9 mouse cellular contexts compared by ENCODE assay signal in genomic region chr11:100298274-100299036, GRCm38 (mm10). TPM values are rescaled to one million over a fixed set of nuclear protein-coding genes. Genes with fewer than 3 reads are reported as not detected.
DNase-seq lines count a peak whose midpoint lies in the region; ATAC-seq and TF ChIP-seq lines count a peak whose summit lies in the region.
"Had no signal": no experiment of that assay in that cellular context is flagged by ENCODE, and none has a peak within 500 bp of the region (broad histone marks: within the 10 kb centered on the region; RNA-seq: fewer than 3 reads in every experiment).

No protein-coding gene starts in this region.

- 24% methylated on average over 18 of the region's 18 CpGs for WGBS in forebrain, embryonic 14.5 days
- 13% methylated on average over 18 of the region's 18 CpGs for WGBS in lung, embryonic 15.5 days

- 0 out of 2 replicates have a peak, but pooled peaks have one; percentile 32 for TF ChIP-seq EP300 in ES-Bruce4 (IDR thresholded peaks at IDR 0.05; ENCODE audit: insufficient read depth, low read depth, low read length)

- peak; percentile 78 for ATAC-seq in forebrain, embryonic 14.5 days
- peak; percentile 12; the same call in 1 of the 2 replicates for ATAC-seq in lung, embryonic 15.5 days (ENCODE audit: borderline replicate concordance, extremely low read depth, low FRiP score, low TSS enrichment)

- H3K9me3 ChIP-seq in ES-Bruce4 (replicated peaks; ENCODE audit: control insufficient read depth, insufficient read depth, low read length, poor library complexity, severe bottlenecking): no peaks in the 10 kb centered on the region
- no peaks in the 10 kb centered on the region for H3K9me3 ChIP-seq in forebrain, embryonic 14.5 days (replicated peaks; ENCODE audit: control insufficient read depth, low read length)
- no peaks in the 10 kb centered on the region for H3K9me3 ChIP-seq in lung, embryonic 15.5 days

- peak overlapping the region; percentile 33; the same call in 1 of the 2 replicates for H3K4me2 ChIP-seq in forebrain, embryonic 14.5 days (ENCODE audit: low read length)
- peak overlapping the region; percentile 38 for H3K4me2 ChIP-seq in lung, embryonic 15.5 days

- peak overlapping the region; percentile 30 for H3K4me3 ChIP-seq in ES-Bruce4 (ENCODE audit: low read depth, low read length)
- H3K4me3 ChIP-seq in forebrain, embryonic 14.5 days (ENCODE audit: low read depth, low read length): no peak overlapping the region
- H3K4me3 ChIP-seq in lung, embryonic 15.5 days: no peak overlapping the region

- H3K9ac ChIP-seq in ES-Bruce4 (ENCODE audit: low read depth, poor library complexity, severe bottlenecking): no peak overlapping the region
- no peak overlapping the region for H3K9ac ChIP-seq in forebrain, embryonic 14.5 days (ENCODE audit: low read length)
- no peak overlapping the region for H3K9ac ChIP-seq in lung, embryonic 15.5 days

- TF ChIP-seq POLR2A in ES-Bruce4 (IDR thresholded peaks at IDR 0.05; ENCODE audit: insufficient read depth, low read length): no peak

- DNase-seq in cerebellum, adult 11 months: peak; percentile 71
- peak; percentile 81 for DNase-seq in forebrain, embryonic 14.5 days (ENCODE audit: low spot score)
- peak; percentile 84 to 89 for DNase-seq in heart, postnatal 14 days
- DNase-seq in layer of hippocampus, adult 11-12 months (ENCODE audit: low spot score): peak; percentile 86
- peak; percentile 80 for DNase-seq in ovary, postnatal 14 days (ENCODE audit: low spot score)
- peak; percentile 60 to 85 for DNase-seq in thymus, postnatal 10 days (ENCODE audit: low spot score in 2 of 2)

- no peak overlapping the region for H3K27ac ChIP-seq in ES-Bruce4 (ENCODE audit: insufficient read depth, low read length)
- no peak overlapping the region for H3K27ac ChIP-seq in forebrain, embryonic 14.5 days (ENCODE audit: low read depth, low read length)
- no peak overlapping the region for H3K27ac ChIP-seq in lung, embryonic 15.5 days

- TF ChIP-seq CTCF in ES-Bruce4 (IDR thresholded peaks at IDR 0.05; ENCODE audit: low read depth, low read length): peak; percentile 94

- no peaks in the 10 kb centered on the region for H3K4me1 ChIP-seq in ES-Bruce4 (ENCODE audit: control insufficient read depth, insufficient read depth, low read length)
- no peaks in the 10 kb centered on the region for H3K4me1 ChIP-seq in forebrain, embryonic 14.5 days (ENCODE audit: control insufficient read depth, insufficient read depth, low read length)
- peaks cover 4% of the 10 kb centered on the region; the same call in 1 of the 2 replicates for H3K4me1 ChIP-seq in lung, embryonic 15.5 days

- intact Hi-C loops in heart, postnatal 14 days (cut with DNase I): loop anchor here (5.0 kb wide), 3 partner anchors 131 to 911 kb away; partner anchors contain the start of gene Krt10

- H3K36me3 ChIP-seq in ES-Bruce4 (ENCODE audit: control insufficient read depth, insufficient read depth, low read length, poor library complexity, severe bottlenecking): no peaks in the 10 kb centered on the region
- H3K36me3 ChIP-seq in forebrain, embryonic 14.5 days (ENCODE audit: control insufficient read depth, insufficient read depth, low read length): no peaks in the 10 kb centered on the region
- no peaks in the 10 kb centered on the region for H3K36me3 ChIP-seq in lung, embryonic 15.5 days

- H3K27me3 ChIP-seq in ES-Bruce4 (ENCODE audit: control insufficient read depth, insufficient read depth, low read length, poor library complexity, severe bottlenecking): no peaks in the 10 kb centered on the region
- H3K27me3 ChIP-seq in forebrain, embryonic 14.5 days (replicated peaks; ENCODE audit: control insufficient read depth, insufficient read depth, low read length): no peaks in the 10 kb centered on the region
- no peaks in the 10 kb centered on the region for H3K27me3 ChIP-seq in lung, embryonic 15.5 days

RNA-seq across cellular contexts. Expression of gene Eif1, which starts 21.2 kb away (rescaled TPM):
- 718 and 769 TPM in 2 replicates for polyA plus RNA-seq in ES-Bruce4 (2011; ENCODE audit: insufficient read depth, insufficient read length, low read depth, missing spikeins)
- polyA plus RNA-seq in forebrain, embryonic 14.5 days (2014; fragmentation: Nextera tagmentation; extraction: Ambion mirVana): 1,289 and 1,493 TPM in 2 replicates
- 1,000 to 10,000 TPM; 1,264 to 1,321 TPM for total RNA-seq in heart, postnatal 14 days (2021)
- polyA plus RNA-seq in lung, embryonic 15.5 days (2015; fragmentation: Nextera tagmentation; extraction: Ambion mirVana): 1,642 and 1,646 TPM in 2 replicates

RNA-seq across cellular contexts. Expression of gene Krt42, which starts 28.8 kb away (rescaled TPM):
- polyA plus RNA-seq in ES-Bruce4 (2011; ENCODE audit: insufficient read depth, insufficient read length, low read depth, missing spikeins): 20.6 and 21.5 TPM in 2 replicates
- polyA plus RNA-seq in forebrain, embryonic 14.5 days (2014; fragmentation: Nextera tagmentation; extraction: Ambion mirVana): 0.21 TPM in 1 of 2 replicates, not detected in the other
- total RNA-seq in heart, postnatal 14 days (2021): not detected
- not detected in 2 replicates for polyA plus RNA-seq in lung, embryonic 15.5 days (2015; fragmentation: Nextera tagmentation; extraction: Ambion mirVana)
- polyA plus RNA-seq: large intestine, adult 2 months had no signal

RNA-seq across cellular contexts. Expression of gene Gast, which starts 35.8 kb away (rescaled TPM):
- not detected in 2 replicates for polyA plus RNA-seq in ES-Bruce4 (2011; ENCODE audit: insufficient read depth, insufficient read length, low read depth, missing spikeins)
- 0.43 and 0.93 TPM in 2 replicates for polyA plus RNA-seq in forebrain, embryonic 14.5 days (2014; fragmentation: Nextera tagmentation; extraction: Ambion mirVana)
- total RNA-seq in heart, postnatal 14 days (2021): not detected
- polyA plus RNA-seq in lung, embryonic 15.5 days (2015; fragmentation: Nextera tagmentation; extraction: Ambion mirVana): not detected in 2 replicates
- polyA plus RNA-seq: large intestine, adult 2 months had no signal

RNA-seq across cellular contexts. Expression of gene Krt17, which starts 37.6 kb away (rescaled TPM):
- polyA plus RNA-seq in ES-Bruce4 (2011; ENCODE audit: insufficient read depth, insufficient read length, low read depth, missing spikeins): 10.5 and 11.8 TPM in 2 replicates
- 0.14 and 0.23 TPM in 2 replicates for polyA plus RNA-seq in forebrain, embryonic 14.5 days (2014; fragmentation: Nextera tagmentation; extraction: Ambion mirVana)
- total RNA-seq in heart, postnatal 14 days (2021): 1 to 10 TPM in 1 of 2 experiments, under 1 TPM in 1; 0.24 to 3.8 TPM
- 7.5 and 18.2 TPM in 2 replicates for polyA plus RNA-seq in lung, embryonic 15.5 days (2015; fragmentation: Nextera tagmentation; extraction: Ambion mirVana)

RNA-seq across cellular contexts. Expression of gene Krt16, which starts 49.8 kb away (rescaled TPM):
- polyA plus RNA-seq in ES-Bruce4 (2011; ENCODE audit: insufficient read depth, insufficient read length, low read depth, missing spikeins): 0.99 TPM in 1 of 2 replicates, not detected in the other
- polyA plus RNA-seq in forebrain, embryonic 14.5 days (2014; fragmentation: Nextera tagmentation; extraction: Ambion mirVana): not detected in 2 replicates
- total RNA-seq in heart, postnatal 14 days (2021): not detected
- polyA plus RNA-seq in lung, embryonic 15.5 days (2015; fragmentation: Nextera tagmentation; extraction: Ambion mirVana): not detected in 2 replicates

Comparison
In these comparisons a context has a peak if more than half of its experiments do, and no peak if none do; other contexts are left out.
1. RNA of gene Krt42, which starts 28.8 kb away (polyA plus RNA-seq): 20.6 to 21.5 TPM in ES-Bruce4; 0.21 TPM in forebrain, embryonic 14.5 days and not detected in lung, embryonic 15.5 days; every median in the first group is over 10 times any median in the second.
2. Peak in every context shown above with its lines, with median percentiles within 50 percentile points of each other: DNase-seq.